Mouse (Mus musculus): ENCODE measurements around the gene Morc2a. TPM values are rescaled to one million over a fixed set of nuclear protein-coding genes. Genes with fewer than 3 reads are reported as not detected.
"Not testable (repeated sequence)": the region's sequence is repeated elsewhere in the genome, so short reads cannot be mapped to it uniquely, and the experiment has no call there.

Gene Morc2a
- polyA plus RNA-seq (2012; fragmentation: generic; extraction: Trizol) = 28.2 TPM

- peak; percentile 97 for TF ChIP-seq POLR2AphosphoS2 (IDR thresholded peaks at IDR 0.05; ENCODE audit: insufficient read length, low read depth)
- no peak for TF ChIP-seq MAX (IDR thresholded peaks at IDR 0.05; ENCODE audit: low read depth)
- TF ChIP-seq USF1 (IDR thresholded peaks at IDR 0.05; ENCODE audit: low read depth) = peak; percentile 99
- TF ChIP-seq REST (IDR thresholded peaks at IDR 0.05; ENCODE audit: insufficient read depth, insufficient read length) = no peak
- TF ChIP-seq E2F4 (IDR thresholded peaks at IDR 0.05; ENCODE audit: insufficient read depth) = peak; percentile 29
- peak; percentile 59 for TF ChIP-seq SRF (IDR thresholded peaks at IDR 0.05; ENCODE audit: control insufficient read depth, insufficient read length, low read depth)
- no peak for TF ChIP-seq CEBPB (IDR thresholded peaks at IDR 0.05; ENCODE audit: insufficient read depth, poor library complexity, severe bottlenecking)
- no peak for TF ChIP-seq MYOD1 (IDR thresholded peaks at IDR 0.05; ENCODE audit: control insufficient read depth in 1 of 3, insufficient read length in 2 of 3, low read depth in 2 of 3)
- peak; percentile 97 for TF ChIP-seq POLR2A (IDR thresholded peaks at IDR 0.05; ENCODE audit: insufficient read length, low read depth)
- peak in 2 of 3 experiments; percentile 2 to 36 for TF ChIP-seq MYOG (IDR thresholded peaks at IDR 0.05; ENCODE audit: control insufficient read depth in 1 of 3, insufficient read depth in 1 of 3, insufficient read length in 2 of 3, low read depth in 2 of 3)
- TF ChIP-seq TCF3 (IDR thresholded peaks at IDR 0.05; ENCODE audit: insufficient read length, low read depth) = no peak
- Histone ChIP-seq H3K4me2 (ENCODE audit: low read depth) (peak within 1 kb of the TSS; percentile 94), H3K4me3 (peak within 1 kb of the TSS; percentile 63), H3K79me2 (ENCODE audit: control insufficient read depth, insufficient read depth) (peaks cover 91% of the 10 kb centered on the region), H3ac (ENCODE audit: control insufficient read depth, insufficient read length) (peak within 1 kb of the TSS; percentile 96), H3K27me3 (ENCODE audit: control insufficient read depth, insufficient read depth, insufficient read length) (no peaks in the 10 kb centered on the region), H3K36me3 (ENCODE audit: control insufficient read depth, insufficient read depth) (peaks cover 29% of the 10 kb centered on the region)
Observed at GRCm38 (mm10) chr11:3648964-3649841, at the start of gene Morc2a. Gene Morc2a, plus strand, starts transcription at chr11:3649191.

GRCm38 (mm10) chr11:3601966-3602365 lies 47.0 kb upstream of the Morc2a start:
- not testable (repeated sequence) for H3K27me3 ChIP-seq (ENCODE audit: control insufficient read depth, insufficient read depth, insufficient read length); H3K4me3 ChIP-seq; H3ac ChIP-seq (ENCODE audit: control insufficient read depth, insufficient read length); H3K36me3 ChIP-seq (ENCODE audit: control insufficient read depth, insufficient read depth); H3K79me2 ChIP-seq (ENCODE audit: control insufficient read depth, insufficient read depth); H3K4me2 ChIP-seq (ENCODE audit: low read depth)

- not testable (repeated sequence) for H3K27me3 ChIP-seq (ENCODE audit: control insufficient read depth, insufficient read depth, insufficient read length); H3K4me2 ChIP-seq (ENCODE audit: low read depth); H3K79me2 ChIP-seq (ENCODE audit: control insufficient read depth, insufficient read depth); H3K4me3 ChIP-seq; H3ac ChIP-seq (ENCODE audit: control insufficient read depth, insufficient read length); H3K36me3 ChIP-seq (ENCODE audit: control insufficient read depth, insufficient read depth)
- TF ChIP-seq MYOD1 (IDR thresholded peaks at IDR 0.05; ENCODE audit: control insufficient read depth in 1 of 3, insufficient read length in 2 of 3, low read depth in 2 of 3) = peak in 2 of 3 experiments; percentile 3 to 25
Observed at GRCm38 (mm10) chr11:3602687-3603086, 46.3 kb upstream of the Morc2a start.

- no peaks in the 10 kb centered on the region for H3K79me2 ChIP-seq (ENCODE audit: control insufficient read depth, insufficient read depth)
- no peaks in the 10 kb centered on the region for H3K27me3 ChIP-seq (ENCODE audit: control insufficient read depth, insufficient read depth, insufficient read length)
- no peak for TF ChIP-seq USF1 (IDR thresholded peaks at IDR 0.05; ENCODE audit: low read depth)
- no peak for TF ChIP-seq CEBPB (IDR thresholded peaks at IDR 0.05; ENCODE audit: insufficient read depth, poor library complexity, severe bottlenecking)
- no peak for TF ChIP-seq SRF (IDR thresholded peaks at IDR 0.05; ENCODE audit: control insufficient read depth, insufficient read length, low read depth)
- TF ChIP-seq POLR2AphosphoS2 (IDR thresholded peaks at IDR 0.05; ENCODE audit: insufficient read length, low read depth) = no peak
- TF ChIP-seq POLR2A (IDR thresholded peaks at IDR 0.05; ENCODE audit: insufficient read length, low read depth) = no peak
- H3ac ChIP-seq (ENCODE audit: control insufficient read depth, insufficient read length) = no peak overlapping the region
- H3K4me3 ChIP-seq = no peak overlapping the region
- H3K36me3 ChIP-seq (ENCODE audit: control insufficient read depth, insufficient read depth) = no peaks in the 10 kb centered on the region
- no peak overlapping the region for H3K4me2 ChIP-seq (ENCODE audit: low read depth)
Observed at GRCm38 (mm10) chr11:3606456-3606855, 42.5 kb upstream of the Morc2a start.

GRCm38 (mm10) chr11:3615576-3615975 lies 33.4 kb upstream of the Morc2a start:
- no peaks in the 10 kb centered on the region for H3K27me3 ChIP-seq (ENCODE audit: control insufficient read depth, insufficient read depth, insufficient read length)
- no peak overlapping the region for H3K4me3 ChIP-seq
- no peak overlapping the region for H3K4me2 ChIP-seq (ENCODE audit: low read depth)
- H3ac ChIP-seq (ENCODE audit: control insufficient read depth, insufficient read length) = no peak overlapping the region
- no peak for TF ChIP-seq SRF (IDR thresholded peaks at IDR 0.05; ENCODE audit: control insufficient read depth, insufficient read length, low read depth)
- TF ChIP-seq MAX (IDR thresholded peaks at IDR 0.05; ENCODE audit: low read depth) = no peak
- no peak for TF ChIP-seq MYOD1 (IDR thresholded peaks at IDR 0.05; ENCODE audit: control insufficient read depth in 1 of 3, insufficient read length in 2 of 3, low read depth in 2 of 3)
- no peak for TF ChIP-seq REST (IDR thresholded peaks at IDR 0.05; ENCODE audit: insufficient read depth, insufficient read length)
- TF ChIP-seq TCF3 (IDR thresholded peaks at IDR 0.05; ENCODE audit: insufficient read length, low read depth) = no peak
- TF ChIP-seq USF1 (IDR thresholded peaks at IDR 0.05; ENCODE audit: low read depth) = no peak
- no peak for TF ChIP-seq POLR2AphosphoS2 (IDR thresholded peaks at IDR 0.05; ENCODE audit: insufficient read length, low read depth)
- TF ChIP-seq TCF12 (IDR thresholded peaks at IDR 0.05; ENCODE audit: insufficient read depth, poor library complexity, severe bottlenecking) = no peak
- no peak for TF ChIP-seq E2F4 (IDR thresholded peaks at IDR 0.05; ENCODE audit: insufficient read depth)
- no peak for TF ChIP-seq CEBPB (IDR thresholded peaks at IDR 0.05; ENCODE audit: insufficient read depth, poor library complexity, severe bottlenecking)
- H3K36me3 ChIP-seq (ENCODE audit: control insufficient read depth, insufficient read depth) = no peaks in the 10 kb centered on the region
- H3K79me2 ChIP-seq (ENCODE audit: control insufficient read depth, insufficient read depth) = no peaks in the 10 kb centered on the region

All from myocyte (in vitro differentiated cells).